Mouse (Mus musculus): Measurements from ENCODE around the gene Ap2a2. TPM values are rescaled to one million over a fixed set of nuclear protein-coding genes. Genes with fewer than 3 reads are reported as not detected.

Ap2a2 gene
- 10 to 100 TPM; 35.9 to 51.1 TPM for polyA plus RNA-seq (2017; shearing (Covaris generic))

DNA sequence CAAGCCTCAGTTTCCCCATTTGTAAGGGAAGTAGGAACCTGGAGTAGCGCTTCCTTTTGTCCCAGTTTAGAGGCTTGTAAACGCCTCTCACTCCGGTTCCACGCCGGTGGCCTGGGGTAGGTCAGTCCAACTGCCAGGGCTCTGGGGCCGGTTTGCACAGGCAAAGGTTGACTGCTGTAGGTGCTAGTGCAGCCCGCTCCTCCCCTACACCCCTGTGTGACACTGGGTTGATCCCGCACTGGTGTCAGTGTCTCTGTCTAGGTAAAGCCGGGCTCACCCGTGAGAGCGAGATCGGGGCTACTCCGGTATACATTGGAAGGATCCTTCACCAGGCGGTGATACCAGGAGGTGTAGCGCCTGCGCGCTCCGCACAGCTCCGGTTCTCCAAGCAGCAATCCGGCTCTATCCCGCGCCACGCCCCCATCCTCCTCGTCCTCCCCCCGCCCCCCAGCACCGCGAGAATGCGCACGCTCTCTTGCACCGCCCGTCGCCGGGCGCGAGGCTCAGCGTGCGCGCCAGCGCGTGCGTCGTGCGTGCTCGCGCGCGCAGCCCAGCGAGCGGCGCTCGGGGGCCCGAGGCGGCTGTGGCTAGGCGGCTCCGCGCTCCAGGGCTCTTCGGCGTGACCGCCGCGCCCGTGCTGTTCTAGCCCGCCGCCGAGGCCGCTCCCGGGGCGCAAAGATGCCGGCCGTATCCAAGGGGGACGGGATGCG lies at the start of gene Ap2a2:
Gene Ap2a2 (plus strand): TSS at position 492 of the 710 bp plus-strand sequence.

DNA sequence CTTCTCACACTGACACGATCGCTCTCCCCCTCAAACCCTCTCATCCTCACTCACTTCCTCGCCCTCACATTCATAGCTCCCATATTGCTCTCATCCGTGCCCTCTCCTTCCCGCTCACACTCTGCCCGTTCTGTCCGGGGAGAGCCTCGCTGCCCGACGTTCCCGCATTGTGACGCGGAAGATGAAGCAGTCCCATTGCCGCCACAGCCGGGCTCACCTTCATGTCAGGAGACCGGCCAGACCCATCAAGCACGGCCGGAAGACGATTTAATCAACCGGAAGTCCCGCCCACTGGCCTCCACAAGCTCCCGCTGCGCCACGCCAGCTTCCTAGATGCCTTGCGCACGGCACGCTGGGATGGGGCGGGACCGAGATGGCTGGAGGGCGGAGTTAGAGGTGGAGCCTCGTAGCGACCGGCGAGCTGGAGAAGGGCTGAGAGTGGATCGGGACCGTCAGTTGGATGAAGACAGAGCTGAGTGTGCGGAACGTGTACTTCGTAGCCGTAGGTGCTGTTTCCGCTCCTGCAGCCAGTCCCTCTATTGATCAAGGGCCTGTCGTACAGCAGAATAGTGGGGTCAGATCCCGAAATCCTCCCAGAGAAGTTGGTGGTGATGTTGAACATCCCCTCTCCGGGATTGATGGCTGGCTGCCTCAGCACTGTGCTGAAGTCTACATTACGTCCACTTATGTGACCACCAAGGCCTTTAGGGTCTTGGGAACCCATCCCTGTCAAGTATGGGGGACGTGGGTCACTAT lies 22.2 kb upstream of the Ap2a2 start, which contains the start of gene Chid1:
Gene Chid1 (minus strand): TSS at position 302 of the 756 bp plus-strand sequence.

Other genes starting within 250 kb of the Ap2a2 start
- 10 to 100 TPM; 48.0 to 58.2 TPM for gene Deaf1, start 234.5 kb upstream of the Ap2a2 start, polyA plus RNA-seq (2017; shearing (Covaris generic))
- gene Tmem80, start 234.4 kb upstream of the Ap2a2 start, polyA plus RNA-seq (2017; shearing (Covaris generic)), result 10 to 100 TPM; 37.5 to 40.6 TPM
- under 1 TPM in 1 of 2 experiments, not detected in 1; 0.09 TPM for gene Eps8l2, start 223.3 kb upstream of the Ap2a2 start, polyA plus RNA-seq (2017; shearing (Covaris generic))
- gene Taldo1, start 170.0 kb upstream of the Ap2a2 start, polyA plus RNA-seq (2017; shearing (Covaris generic)), result 100 to 1,000 TPM; 342 to 415 TPM
- gene Gatd1, start 148.0 kb upstream of the Ap2a2 start, polyA plus RNA-seq (2017; shearing (Covaris generic)), result 10 to 100 TPM; 72.8 to 73.0 TPM
- gene Cend1, start 132.7 kb upstream of the Ap2a2 start, polyA plus RNA-seq (2017; shearing (Covaris generic)), result under 1 TPM; 0.39 to 0.96 TPM
- 10 to 100 TPM; 56.7 to 57.4 TPM for gene Slc25a22, start 124.3 kb upstream of the Ap2a2 start, polyA plus RNA-seq (2017; shearing (Covaris generic))
- 10 to 100 TPM; 10.4 to 10.6 TPM for gene Pidd1, start 118.1 kb upstream of the Ap2a2 start, polyA plus RNA-seq (2017; shearing (Covaris generic))
- 1,000 to 10,000 TPM; 1,171 to 2,116 TPM for gene Rplp2, start 114.8 kb upstream of the Ap2a2 start, polyA plus RNA-seq (2017; shearing (Covaris generic))
- 10 to 100 TPM; 88.2 to 90.1 TPM for gene Pnpla2, start 107.0 kb upstream of the Ap2a2 start, polyA plus RNA-seq (2017; shearing (Covaris generic))
- under 1 TPM in 1 of 2 experiments, not detected in 1; 0.59 TPM for gene Cracr2b, start 101.1 kb upstream of the Ap2a2 start, polyA plus RNA-seq (2017; shearing (Covaris generic))
- 10 to 100 TPM in 1 of 2 experiments, 1 to 10 TPM in 1; 6.6 to 10.4 TPM for gene Cd151, start 94.8 kb upstream of the Ap2a2 start, polyA plus RNA-seq (2017; shearing (Covaris generic))
- gene Polr2l, start 87.0 kb upstream of the Ap2a2 start, polyA plus RNA-seq (2017; shearing (Covaris generic)), result 10 to 100 TPM; 33.5 to 36.8 TPM
- 1 to 10 TPM; 2.9 to 3.2 TPM for gene Tspan4, start 86.9 kb upstream of the Ap2a2 start, polyA plus RNA-seq (2017; shearing (Covaris generic))
- 10 to 100 TPM; 10.7 to 19.5 TPM for gene Chid1, start 22.3 kb upstream of the Ap2a2 start, polyA plus RNA-seq (2017; shearing (Covaris generic))
- under 1 TPM; 0.14 to 0.36 TPM for gene Muc6, start 93.1 kb downstream of the Ap2a2 start, polyA plus RNA-seq (2017; shearing (Covaris generic))
- under 1 TPM; 0.16 to 0.36 TPM for gene Muc2, start 128.2 kb downstream of the Ap2a2 start, polyA plus RNA-seq (2017; shearing (Covaris generic))
- under 1 TPM in 1 of 2 experiments, not detected in 1; 0.06 TPM for gene Muc5ac, start 226.8 kb downstream of the Ap2a2 start, polyA plus RNA-seq (2017; shearing (Covaris generic))

Measured in activated CD4-positive, CD25-positive, alpha-beta regulatory T cell (primary cell).